Mouse (Mus musculus): Measurements from ENCODE around the gene Atf6.

Gene Atf6

DNA sequence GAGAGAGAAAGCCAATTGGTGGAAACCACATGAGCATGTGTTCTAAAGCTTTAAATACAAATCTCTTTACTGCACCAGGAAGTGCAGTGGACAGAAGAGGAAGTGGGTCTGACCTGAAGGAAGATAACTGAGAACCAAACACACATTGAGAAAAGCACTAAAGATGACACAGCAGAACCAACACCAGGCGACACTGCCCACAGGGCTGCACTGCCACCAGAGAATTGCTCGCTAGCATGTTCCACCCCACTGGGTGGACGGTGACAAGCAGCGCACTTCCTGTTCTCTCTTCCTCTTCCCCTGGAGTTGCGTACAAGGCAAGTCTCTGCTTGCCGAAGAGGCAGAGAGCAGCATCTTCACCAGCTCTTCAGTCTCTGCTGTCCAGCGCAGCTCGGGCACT lies 158.1 kb downstream of the Atf6 start:
- peak; percentile 53 for DNase-seq (ENCODE audit: low read depth, low spot score)

- DNase-seq (ENCODE audit: low read depth, low spot score), result no peak
Measured at GRCm38 (mm10) chr1:170709034-170709433, 158.5 kb downstream of the Atf6 start.

GRCm38 (mm10) chr1:170706046-170706445 lies 161.5 kb downstream of the Atf6 start:
- DNase-seq (ENCODE audit: low read depth, low spot score), result no peak

- no peak for DNase-seq (ENCODE audit: low read depth, low spot score)
Measured at GRCm38 (mm10) chr1:170704911-170705594, 162.5 kb downstream of the Atf6 start.

DNA sequence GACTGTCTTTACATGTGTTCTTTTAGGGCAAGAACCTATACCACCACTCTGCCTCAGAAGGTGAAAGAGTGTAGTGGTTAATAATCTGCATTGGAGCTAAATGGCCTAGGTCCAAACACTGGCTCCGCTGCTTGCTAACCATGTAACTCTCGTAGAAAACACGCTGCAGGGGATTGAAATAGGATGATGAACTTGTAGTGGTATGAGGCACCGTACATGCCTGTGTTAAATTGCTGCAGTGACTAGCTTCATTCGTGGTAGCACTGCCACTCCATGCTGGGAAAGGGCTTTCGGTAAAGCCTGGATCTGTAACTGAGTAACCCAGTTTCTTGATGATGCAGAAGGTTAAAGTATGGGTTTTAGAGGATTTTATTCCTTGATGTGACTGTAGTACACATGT lies 163.5 kb downstream of the Atf6 start:
- DNase-seq (ENCODE audit: low read depth, low spot score), result no peak

GRCm38 (mm10) chr1:170702958-170703357 lies 164.6 kb downstream of the Atf6 start:
- DNase-seq (ENCODE audit: low read depth, low spot score), result no peak

DNA sequence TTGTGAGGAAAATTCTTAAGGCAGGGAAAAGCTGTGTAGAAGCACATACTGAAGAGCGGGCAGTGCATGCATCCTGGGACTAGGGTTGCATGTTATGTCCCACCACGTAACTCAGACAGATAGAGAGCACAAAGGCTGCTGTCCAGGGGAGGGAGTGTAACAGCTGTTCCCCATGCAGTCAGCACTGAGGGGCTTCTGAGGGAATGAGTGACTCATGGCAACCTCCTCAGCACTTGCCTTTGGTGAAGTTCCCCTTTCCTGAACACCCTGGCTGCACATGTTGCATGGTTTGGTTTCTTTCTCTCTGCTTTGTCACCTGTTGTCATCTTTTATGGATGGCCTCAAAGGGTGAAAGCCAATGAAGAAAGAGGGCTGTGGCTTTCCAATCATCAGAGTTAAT lies 165.3 kb downstream of the Atf6 start:
- no peak for DNase-seq (ENCODE audit: low read depth, low spot score)

DNA sequence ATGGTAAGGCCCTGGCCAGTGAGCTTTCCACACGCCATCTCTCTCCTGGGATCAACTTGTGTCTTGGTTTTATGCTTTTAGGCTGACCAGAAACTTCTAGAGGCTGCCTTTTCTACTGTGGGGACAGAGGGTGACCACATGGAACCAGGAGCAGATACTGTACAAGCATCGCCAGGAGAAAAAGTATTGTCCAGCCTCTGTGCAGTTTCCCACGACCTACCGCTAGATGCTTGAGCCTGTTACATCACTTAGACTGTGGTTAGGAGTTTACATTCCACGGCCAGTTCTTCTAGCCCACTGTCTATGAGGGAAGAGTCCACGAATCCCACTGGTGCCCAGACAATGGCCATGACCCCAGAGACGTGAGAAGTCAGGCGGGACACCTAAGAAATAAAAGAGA lies 166.0 kb downstream of the Atf6 start:
- no peak for DNase-seq (ENCODE audit: low read depth, low spot score)

DNA sequence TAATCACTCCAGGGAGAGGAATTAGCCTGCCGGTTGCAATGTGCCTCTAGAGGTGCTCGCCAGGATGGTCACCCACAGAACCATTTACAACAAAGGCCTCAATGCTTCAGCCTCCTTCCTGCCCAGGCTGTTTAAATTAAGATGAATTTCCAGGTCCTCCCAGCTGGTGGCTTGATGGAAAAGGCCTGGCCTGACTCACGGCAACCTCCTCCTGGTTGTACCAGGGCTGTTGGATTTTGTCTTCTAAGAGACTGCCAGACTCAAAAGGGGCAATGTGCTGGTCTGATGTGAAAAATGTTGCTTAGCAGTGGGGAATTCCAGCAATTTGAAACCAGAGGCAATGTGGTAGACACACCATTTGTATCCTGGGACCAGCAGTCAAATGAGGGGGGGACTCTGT lies 166.4 kb downstream of the Atf6 start:
- no peak for DNase-seq (ENCODE audit: low read depth, low spot score)

DNA sequence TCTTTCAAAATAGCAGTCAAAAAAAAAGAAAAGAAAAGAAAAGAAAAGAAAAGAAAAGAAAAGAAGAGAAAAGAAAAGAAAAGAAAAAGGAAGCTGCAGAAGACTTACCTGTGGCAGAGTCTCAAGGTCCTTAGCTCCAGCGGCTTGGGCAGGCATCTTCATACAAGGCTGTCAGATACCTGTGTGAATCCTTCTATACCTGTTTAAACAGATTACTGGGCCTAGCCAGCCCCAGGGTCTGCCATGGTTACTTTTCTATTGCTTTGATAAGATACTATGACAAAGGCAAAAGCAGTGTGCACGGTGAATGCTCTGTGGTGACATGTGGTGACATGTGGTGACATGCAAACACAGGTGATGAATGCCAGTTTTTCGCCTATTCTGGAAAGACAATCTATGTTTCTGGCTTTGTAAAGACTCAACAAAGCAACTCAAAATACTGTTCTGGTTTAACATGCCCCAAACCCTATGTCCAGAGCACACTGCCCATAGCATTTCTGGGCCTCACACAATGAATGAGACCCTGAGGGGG lies 167.0 kb downstream of the Atf6 start:
- DNase-seq (ENCODE audit: low read depth, low spot score), result no peak

DNA sequence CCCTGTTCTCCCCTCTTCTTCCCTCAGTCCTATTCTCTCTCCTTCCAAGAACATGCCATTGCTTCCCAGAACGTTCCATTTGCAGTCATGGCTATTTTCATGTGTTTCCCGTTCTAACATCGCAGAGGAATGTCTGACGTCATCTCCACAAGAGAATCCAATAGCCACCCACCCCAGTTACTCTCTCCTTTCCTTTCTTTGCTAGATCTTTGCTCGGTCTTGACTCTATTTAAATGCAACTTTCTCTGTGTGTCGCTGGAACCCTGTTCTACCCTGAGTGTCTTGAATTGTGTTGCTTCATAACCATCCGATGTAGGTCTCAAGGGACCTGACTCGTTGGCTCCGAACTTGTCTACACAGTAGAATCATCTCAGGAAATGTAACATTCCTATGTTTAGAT lies 168.0 kb downstream of the Atf6 start:
- DNase-seq (ENCODE audit: low read depth, low spot score), result no peak

- DNase-seq (ENCODE audit: low read depth, low spot score), result no peak
Measured at GRCm38 (mm10) chr1:170698771-170699170, 168.8 kb downstream of the Atf6 start.

- DNase-seq (ENCODE audit: low read depth, low spot score), result no peak
Measured at GRCm38 (mm10) chr1:170697771-170698356, 169.7 kb downstream of the Atf6 start.

GRCm38 (mm10) chr1:170696996-170697395 lies 170.6 kb downstream of the Atf6 start:
- no peak for DNase-seq (ENCODE audit: low read depth, low spot score)

DNA sequence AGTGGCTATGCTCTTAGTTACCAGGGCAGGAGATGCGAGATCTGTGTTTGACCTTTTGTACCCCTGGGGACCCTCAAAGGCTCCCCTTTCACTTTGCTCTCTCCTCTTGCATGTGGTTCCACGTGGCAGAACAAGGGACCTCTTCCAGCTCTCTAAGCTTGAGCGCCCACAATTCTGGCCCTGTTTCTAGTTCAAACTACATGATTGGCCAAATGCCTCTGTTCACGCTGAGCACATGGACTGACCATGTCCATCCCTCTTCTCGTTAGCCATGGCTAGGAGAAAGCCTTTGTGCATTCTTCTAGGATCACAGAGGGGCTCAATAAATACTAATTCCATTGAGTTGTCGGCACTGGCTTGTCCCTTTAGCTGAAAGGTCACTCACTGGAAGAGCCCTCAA lies 172.2 kb downstream of the Atf6 start:
- DNase-seq (ENCODE audit: low read depth, low spot score), result no peak

- no peak for DNase-seq (ENCODE audit: low read depth, low spot score)
Measured at GRCm38 (mm10) chr1:170694821-170695291, 172.7 kb downstream of the Atf6 start.

- DNase-seq (ENCODE audit: low read depth, low spot score), result no peak
Measured at GRCm38 (mm10) chr1:170691301-170691700, 176.3 kb downstream of the Atf6 start.

DNA sequence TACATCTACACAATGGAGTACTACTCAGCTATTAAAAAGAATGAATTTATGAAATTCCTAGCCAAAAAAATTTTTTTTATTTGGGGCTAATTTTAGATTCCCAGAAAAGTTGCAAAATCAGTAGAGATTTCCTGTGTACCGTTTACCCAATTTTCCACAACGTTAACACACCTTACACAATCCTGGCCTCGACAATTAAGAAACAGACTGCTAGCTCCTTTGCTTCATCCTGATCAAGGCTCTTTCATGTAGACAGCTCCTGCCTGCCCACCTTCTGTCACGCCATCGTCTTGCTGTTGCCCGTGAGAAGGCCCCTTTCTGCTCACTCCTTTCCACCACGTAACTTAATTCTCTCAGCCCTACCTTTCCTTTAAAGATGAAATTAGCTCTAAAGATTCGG lies 177.8 kb downstream of the Atf6 start:
- DNase-seq (ENCODE audit: low read depth, low spot score), result no peak

DNA sequence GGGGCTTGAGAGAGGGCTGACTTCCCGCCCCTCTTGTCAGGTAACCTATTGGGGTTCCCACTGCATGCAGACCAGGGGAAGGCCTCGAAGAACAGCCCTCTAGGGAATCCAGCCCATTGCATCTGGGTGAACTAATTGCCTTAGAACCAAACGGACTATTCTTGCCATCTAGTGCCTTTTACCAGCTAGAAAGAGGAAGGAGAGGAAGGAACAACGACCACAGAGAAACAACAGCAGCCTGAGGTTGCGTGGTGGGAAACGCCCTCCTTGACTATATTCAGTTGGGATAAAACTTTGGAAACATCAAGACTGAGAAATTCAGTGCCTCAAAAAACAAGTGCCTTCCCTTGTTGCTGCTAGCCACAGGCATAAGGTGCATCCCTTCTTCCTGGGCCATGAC lies 183.7 kb downstream of the Atf6 start:
- DNase-seq (ENCODE audit: low read depth, low spot score), result no peak

DNA sequence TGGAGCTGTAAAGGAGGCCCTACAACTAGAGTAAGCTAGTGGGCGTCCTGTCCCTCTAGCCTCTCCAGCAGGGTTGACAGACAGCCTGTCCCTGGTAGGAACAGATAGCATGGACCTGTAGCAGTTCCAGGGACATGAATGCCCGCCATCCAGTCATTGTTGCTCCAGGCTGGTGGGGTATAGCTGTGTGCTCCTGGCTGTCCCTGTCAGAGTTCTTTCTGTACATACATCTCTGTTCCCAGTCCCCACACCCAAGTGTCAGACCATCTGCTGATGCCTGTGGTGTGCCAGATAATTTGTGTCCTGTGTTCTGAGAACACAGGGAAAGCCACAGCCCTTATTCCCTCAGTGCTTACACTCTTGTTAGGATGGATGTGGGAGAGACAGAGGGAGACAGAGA lies 187.9 kb downstream of the Atf6 start:
- DNase-seq (ENCODE audit: low read depth, low spot score), result peak; percentile 73

DNA sequence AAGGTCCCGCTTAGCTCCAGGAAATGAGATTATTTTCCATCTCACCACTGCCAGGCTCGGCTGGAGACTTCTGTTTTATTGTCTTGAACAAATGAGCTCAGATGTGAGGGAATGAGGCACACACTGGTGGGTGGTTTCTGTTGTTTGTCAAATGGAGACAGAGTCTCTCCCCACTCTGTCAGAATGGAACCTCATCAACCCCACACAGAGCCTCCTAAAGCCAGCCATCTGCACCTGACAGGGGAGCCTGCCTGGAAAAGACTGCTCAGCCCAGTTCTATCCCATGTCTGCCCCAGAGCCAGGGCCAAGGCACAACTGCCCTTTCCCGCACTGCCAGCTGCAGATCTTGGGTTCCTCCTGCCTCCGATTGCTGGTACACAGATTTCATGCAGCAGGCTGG lies 188.7 kb downstream of the Atf6 start:
- peak; percentile 62 for DNase-seq (ENCODE audit: low read depth, low spot score)

DNA sequence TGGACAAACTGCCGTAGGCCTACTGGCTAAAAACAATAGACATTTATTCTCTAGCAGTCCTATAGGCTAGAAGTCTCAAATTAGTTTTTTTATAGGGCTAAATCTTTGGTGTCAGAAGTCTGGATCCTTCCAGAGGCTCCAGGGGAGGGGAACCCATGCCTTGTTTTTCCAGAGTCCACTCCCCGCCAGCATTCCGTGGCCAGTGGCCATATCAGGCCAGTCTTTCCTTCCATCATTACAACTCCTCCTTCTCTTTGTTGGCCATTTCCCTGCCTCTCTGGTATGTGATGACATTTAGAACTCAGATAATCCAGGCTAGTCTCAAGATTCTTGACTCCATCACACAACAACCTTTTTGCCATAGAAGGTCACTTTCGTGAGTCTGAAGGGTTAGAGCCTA lies 189.9 kb downstream of the Atf6 start:
- no peak for DNase-seq (ENCODE audit: low read depth, low spot score)

- DNase-seq (ENCODE audit: low read depth, low spot score), result peak; percentile 67
Measured at GRCm38 (mm10) chr1:170674184-170674775, 193.3 kb downstream of the Atf6 start.
